Mouse (Mus musculus) cerebellum, adult 9-10 months (tissue): Measurements from ENCODE around the gene Cldn20.

Experiments
- DNase-seq: peaks from one replicate; pipeline ENCODE4 v3.0.0; 2022

Cldn20 gene

GRCm38 (mm10) chr17:3530549-3530948, 1.8 kb upstream of the Cldn20 start:
- no peak for DNase-seq

DNA sequence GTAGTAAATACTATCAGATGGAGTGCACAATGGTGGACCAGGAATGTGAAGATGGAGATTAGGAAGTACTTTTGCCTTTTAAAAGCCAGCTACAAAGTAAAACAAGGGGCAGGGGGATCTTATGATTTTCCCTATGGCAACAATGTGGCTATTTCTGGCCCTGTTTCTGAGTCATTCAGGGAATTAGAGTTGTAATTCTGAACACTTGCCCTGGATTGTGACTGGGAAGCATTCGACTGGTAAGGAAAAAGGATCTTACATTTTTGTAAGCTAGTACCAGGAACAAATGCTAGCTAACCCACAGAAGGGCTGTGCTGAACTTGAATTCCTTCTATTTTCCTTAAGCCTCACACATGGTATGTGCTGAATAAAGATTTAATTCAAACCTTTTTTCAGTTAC, 713 bp upstream of the Cldn20 start:
- DNase-seq = no peak

GRCm38 (mm10) chr17:3533425-3533824, 1.1 kb downstream of the Cldn20 start:
- DNase-seq = no peak

GRCm38 (mm10) chr17:3540304-3540703, 8.0 kb downstream of the Cldn20 start:
- DNase-seq = no peak

GRCm38 (mm10) chr17:3541033-3541432, 8.7 kb downstream of the Cldn20 start:
- no peak for DNase-seq

DNA sequence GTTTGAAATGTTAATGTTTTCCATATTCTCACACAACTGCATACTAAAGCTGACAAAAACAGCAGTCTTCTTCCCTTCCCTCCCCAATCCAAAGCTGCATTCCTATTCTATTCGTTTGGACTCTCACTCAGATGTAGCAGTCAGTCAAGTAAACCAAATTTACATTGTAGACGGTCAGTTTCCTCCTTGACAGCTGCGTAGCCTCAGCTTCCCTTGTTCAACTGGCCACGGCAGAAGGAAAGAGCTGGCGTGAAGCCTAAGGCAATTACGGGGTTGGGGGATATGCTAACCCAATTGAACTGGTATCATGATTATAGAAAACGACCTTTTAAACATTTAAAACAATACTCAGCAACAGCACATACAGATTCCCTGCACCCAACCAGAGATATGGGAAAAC, 15.4 kb downstream of the Cldn20 start:
- DNase-seq = no peak

DNA sequence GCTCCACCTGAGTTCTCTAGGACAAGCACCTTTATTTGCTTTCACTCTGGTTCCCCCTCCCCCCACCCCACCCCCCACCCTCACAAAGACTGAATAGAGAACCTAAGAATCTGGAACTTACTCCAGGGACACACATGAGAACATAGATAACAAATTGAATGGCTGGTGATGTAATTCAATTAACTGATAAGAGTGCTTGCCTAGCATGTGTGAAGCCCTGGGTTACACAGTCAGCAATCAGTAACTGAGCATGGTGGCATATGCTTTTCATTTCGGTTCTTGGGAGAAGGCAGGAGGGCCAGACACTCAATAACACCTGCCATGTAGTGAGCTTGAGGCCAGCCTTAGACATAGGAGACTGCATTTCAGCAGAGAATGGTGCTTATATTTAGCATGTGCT, 23.9 kb downstream of the Cldn20 start:
- DNase-seq = peak; percentile 35

GRCm38 (mm10) chr17:3557331-3558311, 25.3 kb downstream of the Cldn20 start, which contains the start of gene Tfb1m:
Tfb1m (minus strand) TSS chr17:3557781.
- peak; percentile 99 for DNase-seq

GRCm38 (mm10) chr17:3558356-3558870, 26.1 kb downstream of the Cldn20 start:
- no peak for DNase-seq

- peak; percentile 14 for DNase-seq
These were observed 28.2 kb downstream of the Cldn20 start for GRCm38 (mm10) chr17:3560534-3560933.

- DNase-seq = no peak
These were observed 30.1 kb downstream of the Cldn20 start for GRCm38 (mm10) chr17:3562405-3562804.

DNA sequence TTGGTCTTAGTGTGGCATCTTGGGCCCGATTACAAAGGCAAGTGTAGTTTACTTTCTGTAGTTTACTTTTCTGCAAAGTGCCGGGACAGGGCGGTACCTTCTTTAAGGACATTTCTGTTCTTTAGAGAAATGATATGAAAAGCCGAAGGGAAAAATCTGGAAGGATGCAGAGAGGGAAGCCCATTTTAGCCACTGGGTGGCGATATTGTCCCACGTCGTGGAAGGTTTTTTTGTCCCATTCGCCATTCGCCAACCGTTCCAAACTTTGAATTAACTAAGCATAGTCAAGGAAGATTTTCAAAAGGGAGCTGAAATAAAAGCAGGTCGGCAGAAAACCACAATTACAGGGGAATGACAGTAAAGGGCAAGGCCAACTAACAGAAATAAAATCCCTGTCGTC, 38.5 kb downstream of the Cldn20 start:
- DNase-seq = peak; percentile 53
